Mouse (Mus musculus) forebrain, embryonic 12.5 days (tissue): Measurements from ENCODE around the gene Sfmbt2. TPM values are rescaled to one million over a fixed set of nuclear protein-coding genes. Genes with fewer than 3 reads are reported as not detected.

Experiments used
- ATAC-seq: fragments of 200-750 bp; cut with Nextera tagmentation; 2 replicates; pipeline ENCODE4 v1.8.0; 2017; ENCODE audit warnings: moderate TSS enrichment; ENCODE audit not compliant: low FRiP score
- H3K27ac ChIP-seq: fragments of 300-500 bp; sonication (generic); 2 replicates; pipeline ENCODE4 v1.5.1; 2016; ENCODE audit warnings: mild to moderate bottlenecking
- H3K27me3 ChIP-seq: fragments of 300-500 bp; sonication (generic); 2 replicates; pipeline ENCODE4 v1.6.1; 2016; ENCODE audit warnings: mild to moderate bottlenecking
- H3K36me3 ChIP-seq: fragments of 300-500 bp; sonication (generic); replicated peaks from 2 replicates; pipeline ENCODE4 v1.6.1; 2016; ENCODE audit warnings: mild to moderate bottlenecking
- H3K4me1 ChIP-seq: fragments of 300-500 bp; sonication (generic); 2 replicates; pipeline ENCODE4 v1.6.1; 2016
- H3K4me2 ChIP-seq: fragments of 300-500 bp; sonication (generic); 2 replicates; pipeline ENCODE4 v1.6.1; 2016; ENCODE audit warnings: mild to moderate bottlenecking, moderate library complexity
- H3K4me3 ChIP-seq: fragments of 300-500 bp; sonication (generic); replicated peaks from 2 replicates; pipeline ENCODE4 v1.5.1; 2016; ENCODE audit warnings: mild to moderate bottlenecking
- H3K9ac ChIP-seq: fragments of 300-500 bp; sonication (generic); 2 replicates; pipeline ENCODE4 v1.6.1; 2016; ENCODE audit warnings: mild to moderate bottlenecking
- H3K9me3 ChIP-seq: fragments of 300-500 bp; sonication (generic); 2 replicates; pipeline ENCODE4 v1.6.1; 2016
- whole genome bisulfite sequencing: fragments of 180-500 bp; shearing (Covaris S2); methylation state at CpG from one replicate; pipeline ENCODE4 v1.1.7; 2016; 5-methylcytosine and 5-hydroxymethylcytosine counted together
- polyA plus RNA-seq: library from polyadenylated mRNA; unstranded; fragments of >200 nt; fragmentation: Nextera tagmentation; extraction: Ambion mirVana; gene quantifications from 2 replicates; pipeline ENCODE4 v1.2.1, GENCODE M21; 2016

The Sfmbt2 gene
- polyA plus RNA-seq, 1 experiment from 2014 or later = 2.3 TPM

DNA sequence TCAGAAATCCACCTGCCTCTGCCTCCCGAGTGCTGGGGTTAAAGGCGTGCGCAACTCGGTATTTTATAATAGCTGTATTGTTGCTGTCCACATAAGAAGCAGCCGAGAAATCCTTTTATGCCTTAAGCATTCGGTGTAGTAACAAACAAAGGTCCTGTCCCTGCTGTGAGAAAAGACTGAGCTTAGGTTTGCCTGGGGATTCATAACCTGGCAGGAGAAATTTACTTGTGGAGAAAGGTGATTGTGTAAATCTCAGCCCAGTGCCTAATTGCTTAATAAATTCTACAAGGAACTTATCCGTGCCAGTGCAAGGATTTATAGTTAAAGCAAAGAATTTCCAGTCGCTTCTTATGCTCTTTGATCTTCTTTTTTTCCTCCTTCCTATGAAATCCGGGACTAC is 71.5 kb downstream of the Sfmbt2 start:
- H3K27me3 ChIP-seq = no peaks in the 10 kb centered on the region
- H3K4me2 ChIP-seq = no peak overlapping the region
- no peaks in the 10 kb centered on the region for H3K36me3 ChIP-seq
- peaks cover 8% of the 10 kb centered on the region for H3K4me1 ChIP-seq
- no peak overlapping the region for H3K9ac ChIP-seq
- 72% methylated on average over 9 of the region's 9 CpGs for WGBS
- no peak overlapping the region for H3K4me3 ChIP-seq
- no peaks in the 10 kb centered on the region for H3K9me3 ChIP-seq
- no peak overlapping the region for H3K27ac ChIP-seq
- ATAC-seq = no peak

DNA sequence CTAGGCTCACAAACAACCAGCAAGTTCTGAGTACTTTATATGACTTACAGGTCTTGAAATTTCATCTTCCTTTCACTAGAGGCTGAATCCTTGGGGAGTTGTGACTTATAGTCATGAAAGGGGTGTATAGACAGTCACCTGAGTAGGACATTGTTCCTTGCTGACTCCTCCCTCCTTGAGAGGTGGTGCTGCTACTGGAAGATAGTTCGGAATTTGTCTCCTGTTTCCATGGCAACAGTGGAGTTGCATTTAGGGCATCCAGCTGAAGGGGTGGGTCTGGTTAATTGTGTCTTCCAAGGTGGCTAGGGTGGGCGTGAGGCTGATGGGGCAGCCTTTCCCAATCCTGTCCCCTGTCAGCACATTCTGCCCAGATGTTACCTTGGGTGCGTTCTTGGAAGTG is 83.3 kb downstream of the Sfmbt2 start:
- Histone ChIP-seq H3K27me3 (no peaks in the 10 kb centered on the region), H3K9ac (no peak overlapping the region), H3K27ac (no peak overlapping the region), H3K36me3 (no peaks in the 10 kb centered on the region), H3K4me1 (peaks cover 7% of the 10 kb centered on the region; the same call in 1 of the 2 replicates), H3K4me3 (no peak overlapping the region), H3K9me3 (no peaks in the 10 kb centered on the region), H3K4me2 (no peak overlapping the region)
- no peak for ATAC-seq
- 53% methylated on average over 3 of the region's 3 CpGs for WGBS

DNA sequence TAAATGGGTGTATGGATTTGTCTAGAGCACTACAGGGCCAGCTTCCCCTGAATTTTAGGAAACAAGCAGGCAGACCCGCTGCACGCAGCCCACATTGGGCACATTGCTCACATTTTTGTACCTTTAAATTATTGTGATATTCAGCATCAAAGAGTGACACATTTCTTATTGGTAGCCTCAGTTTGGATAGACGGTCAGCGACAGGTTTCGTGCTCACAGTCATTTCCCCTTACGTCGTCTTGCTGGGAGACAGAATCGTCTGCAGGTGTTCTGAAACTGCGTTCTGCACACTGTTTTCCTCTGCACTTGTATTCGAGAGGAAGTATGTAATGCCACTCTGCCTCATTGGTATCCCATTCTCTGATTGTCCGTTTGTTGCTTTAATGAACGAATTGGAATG is 88.0 kb downstream of the Sfmbt2 start:
- Histone ChIP-seq H3K4me3 (no peak overlapping the region), H3K4me1 (no peaks in the 10 kb centered on the region), H3K9ac (no peak overlapping the region), H3K27ac (no peak overlapping the region), H3K9me3 (no peaks in the 10 kb centered on the region), H3K27me3 (no peaks in the 10 kb centered on the region), H3K36me3 (no peaks in the 10 kb centered on the region), H3K4me2 (no peak overlapping the region)
- ATAC-seq = no peak
- 88% methylated on average over 12 of the region's 12 CpGs for WGBS

DNA sequence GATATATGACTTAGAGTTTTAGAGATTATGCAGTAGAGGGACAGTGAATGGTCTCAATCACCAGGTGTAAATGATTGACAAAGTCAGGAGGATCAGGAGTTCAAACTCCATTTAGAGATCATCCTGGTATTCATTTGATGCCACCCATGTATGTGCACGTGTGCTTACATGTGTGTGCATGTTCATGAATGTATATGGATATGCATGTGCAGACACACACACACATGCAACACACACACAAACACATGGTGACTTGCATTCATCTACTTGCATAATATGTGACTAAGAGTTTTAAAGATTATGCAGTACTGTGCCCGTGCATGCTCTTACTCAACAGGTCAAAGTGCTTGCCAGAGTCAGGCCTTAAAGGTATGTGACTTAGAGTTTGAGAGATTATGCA is 146.2 kb downstream of the Sfmbt2 start:
- 88% methylated on average over 2 of the region's 2 CpGs for WGBS
- Histone ChIP-seq H3K36me3 (no peaks in the 10 kb centered on the region), H3K27ac (no peak overlapping the region), H3K4me3 (no peak overlapping the region), H3K27me3 (peaks cover 21% of the 10 kb centered on the region), H3K9ac (no peak overlapping the region), H3K4me2 (no peak overlapping the region), H3K9me3 (no peaks in the 10 kb centered on the region), H3K4me1 (no peaks in the 10 kb centered on the region)
- ATAC-seq = no peak

DNA sequence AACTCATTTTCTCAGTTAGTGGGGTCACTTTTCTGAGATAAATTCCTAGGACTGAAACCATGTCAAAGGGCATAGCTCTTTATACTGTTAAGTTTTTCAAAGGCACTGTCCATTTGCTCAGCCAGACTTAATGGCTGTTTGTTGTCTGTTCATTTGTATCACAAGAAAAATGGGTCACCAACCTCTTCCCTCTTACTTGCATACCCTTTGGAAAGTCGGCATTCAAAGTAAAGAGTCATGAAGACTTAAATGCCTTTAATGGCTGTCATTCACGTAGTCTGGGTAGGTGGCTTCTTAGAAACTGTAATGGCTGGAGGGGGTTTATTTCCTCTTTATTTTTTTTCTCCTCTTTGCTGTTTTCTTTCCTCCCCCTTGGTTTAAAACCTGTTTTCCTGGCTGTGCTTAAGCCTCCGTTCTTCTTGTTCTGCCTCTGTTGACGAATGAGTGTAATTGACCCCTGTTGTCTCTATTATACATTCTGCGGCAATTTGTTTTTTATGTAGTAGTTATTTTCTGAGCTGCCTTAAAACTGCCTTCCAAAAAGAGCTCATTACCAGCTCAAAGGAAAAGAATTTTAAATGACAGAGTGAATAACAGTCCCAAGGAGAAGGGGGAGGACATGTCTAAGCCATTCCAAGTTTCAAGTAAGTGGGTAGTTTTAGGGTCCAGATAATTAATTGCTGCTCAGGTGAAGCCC is 151.6 kb downstream of the Sfmbt2 start:
- Histone ChIP-seq H3K27me3 (peaks cover 39% of the 10 kb centered on the region), H3K4me1 (peaks cover 12% of the 10 kb centered on the region; the same call in 1 of the 2 replicates), H3K4me3 (no peak overlapping the region), H3K36me3 (no peaks in the 10 kb centered on the region), H3K27ac (no peak overlapping the region), H3K4me2 (no peak overlapping the region), H3K9me3 (no peaks in the 10 kb centered on the region), H3K9ac (no peak overlapping the region)
- ATAC-seq = no peak
- WGBS = 21% methylated on average over 5 of the region's 5 CpGs

DNA sequence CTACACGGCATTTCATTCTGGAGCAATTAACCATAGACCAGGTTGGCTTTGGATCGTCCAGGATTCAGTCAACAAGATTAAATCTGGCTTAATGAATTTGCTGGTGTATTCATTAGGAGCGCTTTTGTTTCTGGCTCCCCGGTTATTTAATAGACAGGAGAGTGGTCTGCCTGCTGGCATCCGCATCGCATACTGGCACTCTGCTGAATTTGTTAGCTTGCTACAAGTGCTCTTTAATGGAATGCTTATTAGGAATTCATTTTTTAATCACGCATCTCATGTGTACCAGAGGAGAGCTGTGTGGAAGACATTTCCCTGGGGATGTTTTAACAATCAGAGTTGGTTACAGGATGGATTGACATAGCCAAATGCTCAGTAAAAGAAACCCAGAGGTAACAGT is 155.3 kb downstream of the Sfmbt2 start:
- 25% methylated on average over 7 of the region's 7 CpGs for WGBS
- peaks cover 12% of the 10 kb centered on the region; the same call in 1 of the 2 replicates for H3K4me1 ChIP-seq
- H3K9ac ChIP-seq = no peak overlapping the region
- H3K9me3 ChIP-seq = no peaks in the 10 kb centered on the region
- H3K4me2 ChIP-seq = no peak overlapping the region
- no peak overlapping the region for H3K27ac ChIP-seq
- peaks cover 21% of the 10 kb centered on the region for H3K27me3 ChIP-seq
- peak; percentile 75; the same call in 1 of the 2 replicates for ATAC-seq
- no peak overlapping the region for H3K4me3 ChIP-seq
- H3K36me3 ChIP-seq = no peaks in the 10 kb centered on the region

DNA sequence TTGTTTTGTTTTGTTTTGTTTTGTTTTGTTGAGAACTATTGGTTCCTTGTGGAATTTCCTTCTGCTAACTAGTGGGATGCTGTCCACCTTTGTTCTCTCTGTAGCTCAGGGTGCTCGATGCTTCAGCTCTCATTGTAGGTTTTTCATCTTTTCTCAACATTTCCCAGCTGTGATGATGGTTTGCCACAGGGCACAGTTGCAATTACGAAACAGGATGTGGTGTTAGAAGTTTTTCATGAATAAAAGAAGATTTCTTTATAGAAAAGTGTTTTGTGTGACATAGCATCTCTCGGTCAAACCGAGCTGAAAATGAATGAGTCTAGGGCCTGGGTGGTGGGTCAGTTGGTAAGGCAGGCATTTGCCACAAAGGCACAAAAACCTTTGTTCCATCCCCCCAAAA is 171.5 kb downstream of the Sfmbt2 start:
- no peak for ATAC-seq
- Histone ChIP-seq H3K9ac (no peak overlapping the region), H3K27me3 (no peaks in the 10 kb centered on the region), H3K4me2 (no peak overlapping the region), H3K27ac (no peak overlapping the region), H3K4me1 (no peaks in the 10 kb centered on the region), H3K9me3 (no peaks in the 10 kb centered on the region), H3K36me3 (no peaks in the 10 kb centered on the region), H3K4me3 (no peak overlapping the region)
- WGBS = 88% methylated on average over 4 of the region's 4 CpGs

DNA sequence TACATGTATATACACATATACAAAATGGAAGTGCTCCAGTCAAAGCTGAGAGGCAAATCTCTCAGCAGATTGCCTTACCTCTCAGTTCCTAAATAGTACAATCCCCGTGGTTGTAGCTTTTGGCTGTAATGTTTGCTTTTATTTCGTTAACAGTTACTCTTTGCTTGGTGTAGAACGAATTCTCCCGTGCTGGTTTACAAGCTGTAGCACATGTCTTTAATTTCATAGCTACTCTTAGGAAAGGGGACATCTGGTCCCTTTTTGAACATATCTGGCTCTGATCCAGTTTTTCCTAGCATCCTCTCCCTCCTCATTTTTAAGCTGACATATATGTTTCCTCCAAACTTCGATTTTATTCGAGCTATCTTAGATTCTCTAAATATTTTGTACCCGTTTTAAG is 172.1 kb downstream of the Sfmbt2 start:
- Histone ChIP-seq H3K9me3 (no peaks in the 10 kb centered on the region), H3K9ac (no peak overlapping the region), H3K4me3 (no peak overlapping the region), H3K27me3 (no peaks in the 10 kb centered on the region), H3K4me1 (no peaks in the 10 kb centered on the region), H3K36me3 (no peaks in the 10 kb centered on the region), H3K27ac (no peak overlapping the region), H3K4me2 (no peak overlapping the region)
- WGBS = 87% methylated on average over 7 of the region's 7 CpGs
- no peak for ATAC-seq

DNA sequence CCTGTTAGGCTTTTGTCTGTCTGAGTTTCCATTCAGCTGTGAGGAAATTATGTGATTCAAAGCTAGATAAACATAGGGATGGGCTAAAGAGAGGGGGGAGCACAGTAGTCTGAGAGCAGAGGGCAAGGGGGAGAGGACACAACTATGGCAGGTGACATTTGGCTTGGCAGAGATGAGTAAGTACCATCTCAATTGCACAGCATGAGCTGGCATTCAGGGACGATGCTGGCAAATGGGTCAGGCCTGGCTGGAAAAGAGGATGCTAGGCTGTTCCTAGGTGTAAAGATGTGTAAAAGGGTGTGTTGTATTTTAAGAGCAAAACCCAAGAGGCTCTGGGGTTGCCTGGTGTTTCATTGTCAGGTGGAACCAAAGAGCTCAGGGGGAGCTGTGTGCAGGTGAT is 188.5 kb downstream of the Sfmbt2 start:
- WGBS = 73% methylated on average over 1 of the region's 1 CpGs

DNA sequence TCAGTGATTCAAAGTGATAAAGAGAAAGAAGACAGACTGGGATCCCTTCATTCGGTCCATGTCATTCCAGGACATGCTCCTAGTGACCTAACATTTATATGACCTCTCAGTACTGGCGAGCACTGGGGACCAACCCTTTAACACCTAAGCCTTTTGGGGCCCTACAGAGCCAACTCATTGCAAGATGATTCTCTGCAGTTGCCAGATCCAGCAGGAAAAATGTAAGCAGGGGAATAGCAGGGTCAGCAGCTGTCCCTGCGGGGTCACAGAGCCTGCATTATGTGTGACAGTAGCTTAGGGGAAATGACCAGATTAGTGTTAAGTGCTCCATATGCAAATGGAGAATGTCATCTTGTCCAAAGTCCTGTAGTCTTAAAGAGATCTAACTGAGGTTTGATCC is 195.2 kb downstream of the Sfmbt2 start:
- 88% methylated on average over 3 of the region's 3 CpGs for WGBS
- H3K4me2 ChIP-seq = no peak overlapping the region
- no peak overlapping the region for H3K27ac ChIP-seq
- no peaks in the 10 kb centered on the region for H3K36me3 ChIP-seq
- H3K9me3 ChIP-seq = no peaks in the 10 kb centered on the region
- no peak overlapping the region for H3K9ac ChIP-seq
- H3K27me3 ChIP-seq = no peaks in the 10 kb centered on the region
- H3K4me1 ChIP-seq = no peaks in the 10 kb centered on the region
- ATAC-seq = no peak
- H3K4me3 ChIP-seq = no peak overlapping the region

More for the DNA sequence above, 188.5 kb downstream of the Sfmbt2 start:
- Histone ChIP-seq H3K4me1 (no peaks in the 10 kb centered on the region), H3K36me3 (no peaks in the 10 kb centered on the region), H3K27me3 (no peaks in the 10 kb centered on the region), H3K4me3 (no peak overlapping the region), H3K9ac (no peak overlapping the region), H3K27ac (no peak overlapping the region), H3K9me3 (no peaks in the 10 kb centered on the region), H3K4me2 (no peak overlapping the region)
- no peak for ATAC-seq

DNA sequence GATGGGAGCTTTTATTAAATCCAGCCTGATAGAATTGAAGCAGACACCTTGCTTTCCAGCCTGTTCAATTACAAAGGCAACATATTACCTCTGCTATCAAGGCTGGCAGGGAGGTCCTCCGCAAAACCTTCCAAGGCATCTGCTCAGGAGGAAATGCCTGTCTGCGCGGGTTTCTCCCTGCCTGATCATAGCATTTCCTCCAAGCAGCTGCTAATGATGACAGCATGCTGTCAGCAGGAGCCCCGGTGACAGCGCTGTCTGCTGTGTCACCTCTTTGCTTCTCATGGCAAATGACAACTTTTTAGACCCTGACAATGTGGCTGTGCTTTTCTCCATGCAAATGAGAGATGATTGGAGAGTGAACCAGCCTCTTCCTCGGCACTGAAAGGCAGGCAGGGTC is 199.1 kb downstream of the Sfmbt2 start:
- H3K27ac ChIP-seq = no peak overlapping the region
- H3K9me3 ChIP-seq = no peaks in the 10 kb centered on the region
- H3K4me1 ChIP-seq = no peaks in the 10 kb centered on the region
- 58% methylated on average over 6 of the region's 6 CpGs for WGBS
- H3K4me3 ChIP-seq = no peak overlapping the region
- H3K27me3 ChIP-seq = no peaks in the 10 kb centered on the region
- ATAC-seq = peak; percentile 39; the same call in 1 of the 2 replicates
- no peak overlapping the region for H3K4me2 ChIP-seq
- no peak overlapping the region for H3K9ac ChIP-seq
- no peaks in the 10 kb centered on the region for H3K36me3 ChIP-seq

DNA sequence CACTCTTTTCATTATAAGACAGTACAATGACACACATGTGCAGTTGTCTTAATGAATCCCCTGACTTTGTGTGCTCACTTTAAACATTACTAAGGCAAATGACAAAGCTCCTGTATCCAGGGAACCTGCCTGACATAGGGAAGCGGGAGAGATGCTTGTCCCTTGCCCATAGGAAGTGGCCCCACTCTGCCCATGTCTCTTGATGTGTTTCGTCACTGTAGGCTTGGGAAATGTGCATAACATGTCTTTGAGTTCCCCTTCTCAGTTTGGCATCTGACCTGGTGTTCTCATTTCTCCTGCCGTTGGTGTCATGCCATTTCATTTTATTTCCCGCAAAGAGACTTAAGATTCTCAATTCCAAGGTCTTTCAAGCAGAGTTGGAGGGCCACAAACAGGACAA is 202.0 kb downstream of the Sfmbt2 start:
- Histone ChIP-seq H3K9ac (no peak overlapping the region), H3K4me1 (no peaks in the 10 kb centered on the region), H3K36me3 (no peaks in the 10 kb centered on the region), H3K4me2 (no peak overlapping the region), H3K27ac (no peak overlapping the region), H3K27me3 (no peaks in the 10 kb centered on the region), H3K4me3 (no peak overlapping the region), H3K9me3 (no peaks in the 10 kb centered on the region)
- 96% methylated on average over 4 of the region's 4 CpGs for WGBS
- no peak for ATAC-seq

DNA sequence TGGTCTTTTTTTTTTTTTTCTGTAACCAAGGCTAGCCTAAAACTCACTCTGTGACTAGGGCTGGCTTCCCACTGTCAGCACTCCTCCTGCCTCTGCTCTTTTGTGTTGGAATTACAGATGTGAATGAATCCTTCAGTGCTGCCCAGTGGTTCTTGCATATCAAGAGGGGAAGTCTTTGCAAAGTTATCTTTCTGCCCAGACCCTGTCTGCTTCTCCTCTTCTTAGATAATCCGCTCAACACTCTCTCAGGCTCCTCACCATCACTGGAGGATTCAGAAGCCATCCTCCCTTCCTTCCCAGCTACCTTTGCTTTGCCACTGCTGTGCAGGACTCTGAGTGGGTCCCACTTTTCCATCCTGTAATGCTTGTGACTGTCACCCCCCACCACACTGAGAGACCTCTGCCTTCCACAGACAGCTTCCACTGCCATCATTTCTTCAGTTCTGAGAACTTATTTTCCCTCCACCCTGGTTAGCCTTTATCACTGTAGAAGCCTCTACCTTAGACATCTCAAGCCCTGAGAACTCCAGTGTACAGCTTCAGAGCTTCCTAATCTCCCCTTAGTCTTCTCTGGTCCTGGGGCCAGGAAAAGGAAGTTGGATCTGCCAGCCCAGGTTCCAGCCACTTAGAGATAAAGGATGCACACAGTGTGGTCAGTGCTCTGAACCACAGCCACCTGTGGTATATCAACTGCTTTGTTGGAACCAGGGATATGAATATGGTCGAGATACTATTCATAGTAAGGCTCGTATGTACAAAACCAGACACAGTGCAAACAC is 205.8 kb downstream of the Sfmbt2 start:
- H3K27ac ChIP-seq = no peak overlapping the region
- H3K9ac ChIP-seq = no peak overlapping the region
- H3K36me3 ChIP-seq = no peaks in the 10 kb centered on the region
- no peak overlapping the region for H3K4me3 ChIP-seq
- H3K27me3 ChIP-seq = no peaks in the 10 kb centered on the region
- H3K4me1 ChIP-seq = no peaks in the 10 kb centered on the region
- no peak for ATAC-seq
- 84% methylated on average over 3 of the region's 3 CpGs for WGBS
- H3K4me2 ChIP-seq = no peak overlapping the region
- H3K9me3 ChIP-seq = no peaks in the 10 kb centered on the region
